Mouse (Mus musculus) Muller cell, postnatal 12 days (primary cell): Measurements from ENCODE around the gene Slc16a11.

ENCODE experiments used
- DNase-seq: peaks from one replicate; pipeline ENCODE4 v3.0.0-alpha.2; 2015; ENCODE audit errors: inconsistent ontology term

Slc16a11 gene

DNA sequence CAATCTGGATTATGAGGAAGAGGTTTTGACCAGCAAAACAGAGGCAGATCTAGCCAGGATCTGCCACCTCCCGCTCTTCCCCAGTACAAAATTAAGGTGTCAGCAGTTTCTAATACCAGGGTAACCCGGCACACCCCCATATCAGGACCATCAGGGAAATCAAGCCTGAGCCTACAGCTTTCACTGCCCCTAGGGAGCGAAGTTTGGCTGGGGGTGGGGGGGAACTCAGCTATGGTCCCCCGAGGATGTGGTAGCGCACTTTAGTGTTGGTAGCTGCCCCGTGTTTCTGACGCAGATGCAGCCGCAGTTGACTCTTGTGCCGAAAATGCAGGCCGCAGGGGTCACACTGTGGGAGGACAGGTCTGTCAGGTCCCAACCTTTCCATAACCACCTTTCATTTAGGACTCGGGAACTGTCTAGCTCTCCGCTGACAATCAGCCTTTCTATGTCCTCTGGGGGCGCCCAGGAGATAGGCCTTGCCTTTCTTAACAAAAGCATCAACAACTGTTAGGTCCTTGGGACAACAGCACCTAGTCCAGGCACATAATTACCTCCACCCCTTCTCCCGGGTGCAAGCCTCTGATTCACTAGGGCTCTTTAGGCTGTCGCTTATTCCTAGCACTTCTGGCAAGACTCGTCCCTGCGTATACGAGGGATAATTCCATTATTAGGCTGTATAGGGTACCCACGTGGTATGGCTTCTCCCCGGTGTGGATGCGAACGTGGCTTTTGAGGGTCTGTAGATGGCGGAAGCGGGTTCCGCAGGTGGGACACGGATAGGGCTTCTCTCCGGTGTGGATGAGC, 13.4 kb downstream of the Slc16a11 start:
- DNase-seq = no peak

DNA sequence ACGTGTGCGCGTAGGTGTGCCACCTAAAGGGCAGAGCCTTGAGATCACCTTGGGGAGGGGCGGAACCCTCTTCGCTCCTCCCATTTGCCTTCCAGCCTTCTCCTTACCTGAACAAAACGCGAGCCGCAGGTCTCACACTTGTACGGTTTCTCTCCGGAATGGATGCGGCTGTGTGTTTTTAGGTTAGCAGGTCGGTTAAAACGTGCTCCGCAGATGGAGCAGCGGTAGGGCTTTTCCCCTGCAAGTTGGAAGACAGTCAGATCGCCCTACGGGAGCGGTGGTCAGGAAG, 14.0 kb downstream of the Slc16a11 start:
- no peak for DNase-seq

- DNase-seq = no peak
These were observed 14.6 kb downstream of the Slc16a11 start for GRCm38 (mm10) chr11:70227126-70227525.

- no peak for DNase-seq
These were observed 15.2 kb downstream of the Slc16a11 start for GRCm38 (mm10) chr11:70227661-70228245.

DNA sequence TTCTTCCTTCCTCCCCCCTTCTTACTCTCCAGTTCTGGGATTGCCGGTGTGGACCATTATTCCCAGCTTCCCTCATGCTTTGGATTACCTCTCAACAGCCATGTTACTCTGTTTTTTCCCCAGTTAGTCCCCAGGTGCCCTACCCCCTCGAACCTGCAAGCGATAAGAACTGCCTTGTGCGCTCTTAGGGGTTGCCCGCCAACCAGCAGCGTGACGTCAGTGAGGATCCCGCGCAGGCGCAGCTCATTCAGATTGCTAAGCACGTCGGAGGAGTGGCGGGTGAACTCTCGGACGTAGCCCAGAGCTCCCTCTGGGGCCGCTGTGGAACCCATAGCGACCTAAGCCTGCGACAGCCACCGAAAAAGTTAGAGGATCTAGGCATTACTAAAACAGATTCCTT, 16.3 kb downstream of the Slc16a11 start:
- DNase-seq = peak; percentile 62

DNA sequence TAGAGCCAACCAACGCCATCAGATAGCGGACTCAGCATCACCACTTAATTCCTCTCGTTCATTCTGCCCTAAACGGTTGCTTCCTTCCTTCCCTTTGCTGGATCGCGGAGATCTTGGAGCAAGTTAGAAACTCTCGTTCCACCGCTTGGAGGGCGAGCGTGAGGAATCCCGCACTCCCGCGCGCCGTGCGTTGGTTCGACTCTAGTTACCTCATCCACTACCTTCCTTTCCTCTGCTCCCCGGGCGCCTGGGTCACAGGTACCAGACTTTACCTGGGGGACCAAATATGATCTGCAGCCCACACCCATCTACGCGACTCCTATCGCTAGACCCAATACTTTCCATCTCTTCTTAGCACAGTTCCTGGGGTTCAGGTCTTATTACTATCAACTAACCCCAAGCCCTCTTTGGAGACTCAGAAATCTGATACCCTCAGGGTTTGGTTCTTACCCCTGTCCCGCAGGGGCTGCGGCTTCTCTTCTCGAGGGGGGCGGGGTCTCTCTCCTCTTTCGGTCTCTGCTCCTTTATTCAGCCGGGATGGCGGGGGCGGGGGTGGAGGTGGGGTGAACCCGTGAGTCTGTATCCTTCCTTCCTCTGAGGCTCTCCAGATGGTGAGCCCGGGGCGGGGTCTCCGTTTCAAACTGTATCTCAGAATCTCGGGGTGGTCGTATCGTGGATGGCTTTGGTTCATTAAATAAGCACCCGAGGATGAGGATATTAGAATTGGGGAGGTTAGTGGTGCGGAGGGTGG, 16.9 kb downstream of the Slc16a11 start, which contains the start of gene Bcl6b:
Gene Bcl6b, minus strand, starts transcription at position 539 of the 751 bp plus-strand sequence.
- DNase-seq = no peak

DNA sequence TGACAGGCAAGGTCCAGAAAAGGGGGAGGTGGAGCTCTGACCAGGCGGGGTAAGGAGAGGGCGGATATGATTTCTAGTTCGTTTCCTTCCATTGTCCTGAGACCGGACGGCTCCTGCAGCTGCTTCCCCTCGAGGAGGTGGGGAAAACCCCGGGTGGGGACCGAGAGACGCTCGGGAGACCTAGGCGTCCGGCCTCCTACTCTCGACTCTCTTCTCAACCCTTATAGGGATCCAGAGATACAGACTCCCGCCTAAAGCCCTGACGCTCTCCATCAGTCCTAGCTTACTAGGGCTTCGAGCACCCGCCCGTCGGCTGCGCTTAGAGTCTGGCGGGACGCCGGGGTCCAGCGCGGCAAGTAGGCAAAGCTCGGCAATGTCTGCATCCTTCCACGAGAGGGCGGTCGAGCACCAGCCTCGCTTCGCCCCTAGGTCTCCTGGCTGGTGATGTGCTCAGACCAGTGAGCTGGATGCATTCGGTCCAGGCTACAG, 17.7 kb downstream of the Slc16a11 start:
- peak; percentile 88 for DNase-seq

DNA sequence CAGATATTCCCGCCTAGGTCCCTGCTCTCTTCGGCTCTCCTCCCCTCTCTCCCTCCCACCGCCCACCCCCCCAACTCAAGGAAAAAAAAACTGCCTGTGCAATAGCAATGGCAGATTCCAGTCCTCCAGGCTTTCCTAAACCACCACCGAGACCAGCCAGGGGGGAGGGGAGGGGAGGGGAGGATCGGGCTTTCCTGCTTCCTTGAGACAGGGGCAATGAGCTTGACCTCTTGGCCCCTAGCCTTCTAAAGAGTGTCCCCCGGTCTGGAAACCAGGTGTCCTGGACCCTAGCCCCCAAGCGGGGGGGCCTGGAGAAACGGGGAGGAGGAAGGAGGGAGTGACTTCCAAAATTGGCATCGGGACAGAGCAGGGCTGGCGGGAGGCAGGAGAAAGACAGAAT, 20.0 kb downstream of the Slc16a11 start:
- peak; percentile 76 for DNase-seq

GRCm38 (mm10) chr11:70233016-70233415, 20.5 kb downstream of the Slc16a11 start:
- DNase-seq = no peak

DNA sequence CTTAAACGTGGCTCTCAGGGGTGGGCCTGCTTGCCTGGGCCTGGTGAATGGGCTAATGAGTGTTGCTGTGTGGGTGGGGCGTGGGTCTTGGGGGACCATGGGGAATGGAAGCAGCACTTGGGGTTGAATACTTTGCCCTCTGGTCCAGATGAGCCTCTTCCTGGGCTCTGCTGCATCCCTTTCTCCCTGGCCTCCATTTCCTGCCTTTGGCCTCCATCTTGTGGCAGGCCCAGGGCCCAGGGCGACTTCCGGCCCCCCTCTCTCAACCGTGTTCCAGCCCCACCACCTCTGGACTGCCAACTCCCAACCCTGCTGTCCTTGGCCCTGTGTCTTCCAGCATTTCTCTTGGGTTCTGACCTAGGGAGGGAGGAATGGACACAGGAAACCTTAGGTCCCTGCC, 21.5 kb downstream of the Slc16a11 start:
- DNase-seq = no peak

GRCm38 (mm10) chr11:70234497-70234896, 21.9 kb downstream of the Slc16a11 start:
- DNase-seq = no peak

- DNase-seq = no peak
These were observed 22.8 kb downstream of the Slc16a11 start for GRCm38 (mm10) chr11:70235254-70235900.

DNA sequence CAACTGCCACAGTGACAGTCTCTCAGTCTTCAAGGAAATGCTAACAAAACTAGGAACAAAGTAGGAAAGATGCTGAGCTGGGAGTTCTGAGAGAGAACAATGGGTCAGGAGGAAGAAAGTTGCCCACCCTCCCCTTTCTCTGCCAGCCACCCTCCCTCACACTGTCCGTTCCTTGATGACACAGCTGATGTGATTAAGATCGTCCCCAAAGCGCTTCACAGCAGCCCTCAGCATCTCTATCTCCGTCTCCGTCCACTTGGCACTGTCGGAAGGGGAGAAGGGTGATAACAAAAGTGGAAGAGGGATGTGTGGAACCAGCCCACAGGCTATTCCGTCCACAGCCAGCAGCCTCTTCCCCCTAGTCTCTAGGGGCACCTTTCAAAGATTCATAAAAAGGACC, 24.2 kb downstream of the Slc16a11 start:
- peak; percentile 14 for DNase-seq

DNA sequence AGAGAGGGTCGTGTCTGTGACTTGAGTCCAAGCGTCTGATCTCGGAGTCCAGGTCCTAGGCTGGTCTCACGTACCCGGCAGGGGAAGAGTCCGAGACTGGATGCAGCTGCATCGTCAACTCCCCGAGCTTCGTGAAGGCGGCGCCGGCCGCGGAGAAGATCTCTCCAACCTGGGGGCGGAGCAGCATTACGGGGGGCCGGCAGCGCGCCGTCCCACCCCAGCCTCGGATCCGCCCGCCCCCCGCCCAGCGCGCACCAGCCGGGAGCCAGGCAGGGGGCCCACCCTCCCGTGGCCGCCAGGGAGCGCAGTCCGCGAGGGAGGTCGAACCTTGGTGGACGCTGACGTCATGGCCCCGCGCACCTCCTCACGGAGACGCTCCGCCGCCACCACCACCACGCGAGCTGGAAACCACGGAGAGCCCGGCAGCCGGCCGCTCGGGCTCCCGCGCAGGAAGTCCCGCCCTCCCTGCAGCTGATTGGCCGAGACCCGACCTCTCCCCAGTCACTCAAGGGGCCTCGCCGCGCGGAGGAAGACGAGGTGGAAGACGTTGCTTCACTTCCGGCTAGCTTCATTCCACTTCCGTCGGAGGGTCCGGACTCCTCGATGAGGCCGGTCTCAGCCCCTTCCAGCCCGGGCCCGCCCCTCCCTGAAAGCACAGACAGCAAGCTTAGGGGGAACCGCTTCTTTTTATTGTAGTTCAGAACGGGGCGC, 25.1 kb downstream of the Slc16a11 start, which contains the start of gene 0610010K14Rik:
Gene 0610010K14Rik, minus strand, starts transcription at position 458 of the 711 bp plus-strand sequence.
- DNase-seq = peak; percentile 98

DNA sequence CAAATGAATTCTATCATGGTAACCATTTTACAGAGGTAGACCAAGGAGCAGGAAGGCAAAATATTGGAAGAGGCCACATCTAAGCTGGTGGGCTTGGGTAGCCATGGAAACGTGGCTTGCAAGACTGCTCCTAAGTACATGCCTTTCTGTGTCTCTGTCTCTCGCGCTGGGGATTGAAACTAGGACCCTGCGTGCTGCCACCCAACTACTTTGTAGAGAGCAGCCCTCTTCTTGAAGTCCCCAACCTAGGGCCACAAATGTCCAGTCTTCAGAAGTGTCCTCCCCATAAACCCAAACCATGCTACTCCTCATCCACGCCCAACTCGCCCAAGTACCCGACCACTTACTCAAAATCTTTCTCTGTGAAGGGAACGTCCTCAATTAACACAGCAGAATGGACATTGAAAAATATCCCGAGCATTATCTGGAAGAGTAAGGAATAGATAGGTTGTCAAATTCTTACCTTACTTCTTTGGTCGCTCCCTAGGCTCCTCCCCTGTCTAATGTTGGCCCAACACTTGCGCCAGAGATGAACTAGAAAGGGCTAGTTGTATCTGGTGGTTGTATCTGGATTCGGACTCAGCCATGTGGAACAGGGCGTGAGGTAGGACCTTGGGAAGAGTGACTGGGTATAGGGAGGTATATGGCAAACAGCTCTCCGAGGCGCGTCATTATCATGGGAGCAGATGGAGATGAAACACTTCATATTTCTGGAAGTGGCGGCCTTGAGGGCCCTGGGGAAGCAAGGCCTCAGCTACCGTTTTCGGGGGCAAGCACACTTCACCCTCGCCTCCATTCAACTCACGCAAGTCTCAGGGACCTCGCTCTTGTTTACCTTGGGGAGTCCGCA, 26.3 kb downstream of the Slc16a11 start:
- DNase-seq = peak; percentile 33

DNA sequence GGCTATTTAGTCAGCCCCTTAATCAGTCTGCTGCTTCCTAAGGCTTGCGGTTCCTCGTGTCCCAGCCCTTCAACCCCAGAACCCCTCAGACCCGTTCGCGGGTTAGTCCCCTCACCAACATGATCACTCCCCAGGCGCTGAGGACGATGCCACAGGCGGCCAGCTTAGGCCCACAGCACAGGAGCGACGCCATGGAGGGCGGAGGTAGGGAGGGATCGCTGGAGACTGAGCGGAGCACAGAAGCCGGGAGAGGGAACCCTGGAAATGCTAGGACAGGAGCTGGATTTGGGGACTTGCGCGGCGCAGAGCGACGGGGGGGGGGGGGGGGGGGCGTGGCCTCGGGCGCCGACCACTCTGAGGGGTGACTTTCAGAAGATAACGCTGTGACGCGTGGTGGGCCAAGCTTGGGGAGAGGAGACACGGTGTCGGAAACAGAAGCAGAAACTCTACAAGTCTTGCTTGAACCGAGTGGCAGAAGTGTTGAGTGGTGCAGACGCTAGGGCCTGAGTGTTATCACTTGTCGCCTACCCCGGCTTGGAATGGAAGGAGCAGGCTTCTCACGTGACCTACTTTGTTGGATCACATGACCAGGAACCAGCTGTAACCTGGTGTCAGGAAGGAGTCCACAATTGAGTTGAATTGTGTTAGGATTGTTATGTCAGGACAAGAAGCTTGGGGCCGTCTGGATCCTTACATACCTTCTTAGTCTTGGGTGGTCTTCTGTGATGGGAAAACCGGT, 27.2 kb downstream of the Slc16a11 start, which contains the start of the genes Gm21988 and Rnasek:
Gene Gm21988, minus strand, starts transcription at position 290 of the 739 bp plus-strand sequence.
Gene Rnasek, minus strand, starts transcription at position 302 of the 739 bp plus-strand sequence.
- DNase-seq = peak; percentile 90

DNA sequence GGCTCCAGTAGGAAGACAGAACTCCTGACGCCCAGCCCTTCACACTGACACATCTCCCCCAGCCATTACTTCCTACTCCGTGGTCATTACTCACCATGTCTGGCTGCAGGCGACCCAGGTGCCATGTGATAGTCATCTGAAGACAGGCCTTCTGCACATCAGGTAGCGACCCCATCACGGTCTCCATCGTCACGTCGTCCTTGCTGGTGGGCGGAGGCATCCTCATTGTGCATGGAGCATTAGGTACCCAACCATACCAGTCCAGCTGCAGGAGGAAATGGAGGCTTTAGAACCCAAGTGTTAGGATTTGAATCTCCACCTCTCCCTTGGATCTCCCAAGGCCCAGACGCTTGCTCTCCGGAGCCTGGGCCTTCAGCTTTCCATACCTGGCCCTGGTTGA, 30.0 kb downstream of the Slc16a11 start:
- no peak for DNase-seq

- peak; percentile 36 for DNase-seq
These were observed 34.7 kb downstream of the Slc16a11 start for GRCm38 (mm10) chr11:70247136-70247845.

- DNase-seq = no peak
These were observed 37.6 kb downstream of the Slc16a11 start for GRCm38 (mm10) chr11:70250150-70250549.
